In genomic region chr5:137031076-137032032, GRCm38 (mm10) we compare ENCODE assay signal across 7 mouse cellular contexts. TPM values are rescaled to one million over a fixed set of nuclear protein-coding genes. Genes with fewer than 3 reads are reported as not detected.
DNase-seq lines count a peak whose midpoint lies in the region; ATAC-seq and TF ChIP-seq lines count a peak whose summit lies in the region.

No protein-coding gene starts in this region.

- H3K4me2 ChIP-seq in embryonic facial prominence, embryonic 13.5 days = peak overlapping the region; percentile 99
- H3K4me2 ChIP-seq in hindbrain, postnatal 0 days (ENCODE audit: low read depth, low read length) = peak overlapping the region; percentile 86
- H3K4me2 ChIP-seq in lung, embryonic 16.5 days (ENCODE audit: low read depth, low read length) = peak overlapping the region; percentile 85

- peaks cover 73% of the 10 kb centered on the region for H3K27me3 ChIP-seq in embryonic facial prominence, embryonic 13.5 days
- H3K27me3 ChIP-seq in hindbrain, postnatal 0 days (ENCODE audit: insufficient read depth, low read length) = peaks cover 18% of the 10 kb centered on the region; the same call in 1 of the 2 replicates
- H3K27me3 ChIP-seq in lung, embryonic 16.5 days (ENCODE audit: control insufficient read depth, insufficient read depth, low read depth, low read length) = peaks cover 57% of the 10 kb centered on the region
- H3K27me3 ChIP-seq in testis, adult 2 months (ENCODE audit: control insufficient read depth, insufficient read depth, low read length) = 0 out of 2 replicates have a peak, but pooled peaks cover 2% of the 10 kb centered on the region

- H3K9me3 ChIP-seq in embryonic facial prominence, embryonic 13.5 days = no peaks in the 10 kb centered on the region
- no peaks in the 10 kb centered on the region for H3K9me3 ChIP-seq in hindbrain, postnatal 0 days (ENCODE audit: low read length)
- H3K9me3 ChIP-seq in lung, embryonic 16.5 days (ENCODE audit: control insufficient read depth, low read length) = no peaks in the 10 kb centered on the region

- no peak for TF ChIP-seq POLR2A in testis, adult 2 months (IDR thresholded peaks at IDR 0.05; ENCODE audit: control insufficient read depth, low read depth, low read length)

- peak overlapping the region; percentile 49 for H3K4me3 ChIP-seq in embryonic facial prominence, embryonic 13.5 days
- peak overlapping the region; percentile 51 for H3K4me3 ChIP-seq in hindbrain, postnatal 0 days (ENCODE audit: low read length)
- H3K4me3 ChIP-seq in lung, embryonic 16.5 days (ENCODE audit: low read length) = peak overlapping the region; percentile 43
- peak overlapping the region; percentile 17 for H3K4me3 ChIP-seq in testis, adult 2 months (ENCODE audit: control insufficient read depth, low read depth, low read length)

- ATAC-seq in embryonic facial prominence, embryonic 13.5 days (ENCODE audit: insufficient number of reproducible peaks, insufficient read depth, low FRiP score, low TSS enrichment, low read depth) = no peak
- no peak for ATAC-seq in hindbrain, postnatal 0 days
- ATAC-seq in lung, embryonic 16.5 days (ENCODE audit: low read depth) = no peak

- no peak overlapping the region for H3K27ac ChIP-seq in embryonic facial prominence, embryonic 13.5 days
- H3K27ac ChIP-seq in hindbrain, postnatal 0 days = peak overlapping the region; percentile 91
- H3K27ac ChIP-seq in lung, embryonic 16.5 days (ENCODE audit: low read length) = no peak overlapping the region
- no peak overlapping the region for H3K27ac ChIP-seq in testis, adult 2 months (ENCODE audit: control insufficient read depth, insufficient read depth, low read depth, low read length)

- H3K36me3 ChIP-seq in embryonic facial prominence, embryonic 13.5 days = peaks cover 12% of the 10 kb centered on the region
- H3K36me3 ChIP-seq in hindbrain, postnatal 0 days (ENCODE audit: insufficient read depth, low read length) = 0 out of 2 replicates have a peak, but pooled peaks cover 2% of the 10 kb centered on the region
- peaks cover 9% of the 10 kb centered on the region; the same call in 1 of the 2 replicates for H3K36me3 ChIP-seq in lung, embryonic 16.5 days (ENCODE audit: control insufficient read depth, insufficient read depth, low read length)
- no peaks in the 10 kb centered on the region for H3K36me3 ChIP-seq in testis, adult 2 months (ENCODE audit: control insufficient read depth, insufficient read depth, low read length)

- peak; percentile 28 for DNase-seq in retina, postnatal 1 day
- DNase-seq in retina, embryonic 14.5 days (ENCODE audit: low spot score) = no peak
- peak; percentile 34 for DNase-seq in adrenal gland, adult 8-10 months
- DNase-seq in hindbrain, postnatal 0 days (ENCODE audit: low spot score) = no peak

- under 1% methylated on average over 78 of the region's 78 CpGs for WGBS in embryonic facial prominence, embryonic 13.5 days
- WGBS in hindbrain, postnatal 0 days = under 1% methylated on average over 77 of the region's 78 CpGs
- WGBS in lung, embryonic 16.5 days = under 1% methylated on average over 78 of the region's 78 CpGs

- peaks cover 39% of the 10 kb centered on the region for H3K4me1 ChIP-seq in embryonic facial prominence, embryonic 13.5 days
- H3K4me1 ChIP-seq in hindbrain, postnatal 0 days (ENCODE audit: insufficient read depth, low read length) = no peaks in the 10 kb centered on the region
- peaks cover 26% of the 10 kb centered on the region for H3K4me1 ChIP-seq in lung, embryonic 16.5 days (replicated peaks; ENCODE audit: control insufficient read depth, insufficient read depth, low read length)
- peaks cover 34% of the 10 kb centered on the region for H3K4me1 ChIP-seq in testis, adult 2 months (ENCODE audit: control insufficient read depth, insufficient read depth, low read length)

- H3K9ac ChIP-seq in embryonic facial prominence, embryonic 13.5 days = 0 out of 2 replicates have a peak overlapping the region, but pooled peaks have one; percentile 27
- H3K9ac ChIP-seq in hindbrain, postnatal 0 days (replicated peaks; ENCODE audit: low read length) = peak overlapping the region; percentile 74
- no peak overlapping the region for H3K9ac ChIP-seq in lung, embryonic 16.5 days (ENCODE audit: low read length)

- no peak for TF ChIP-seq CTCF in hindbrain, postnatal 0 days (IDR thresholded peaks at IDR 0.05; ENCODE audit: low read depth)
- TF ChIP-seq CTCF in testis, adult 2 months (IDR thresholded peaks at IDR 0.05; ENCODE audit: control insufficient read depth, insufficient read depth, insufficient replicate concordance, low read depth, low read length) = no peak

RNA-seq across cellular contexts. Expression of gene Vgf, which starts 5.2 kb away (rescaled TPM):
- 10 to 100 TPM in 2 of 4 experiments, 1 to 10 TPM in 2; 4.4 to 20.9 (median 9.9) TPM for total RNA-seq in adrenal gland, adult 8-10 months (2022)
- polyA plus RNA-seq in embryonic facial prominence, embryonic 13.5 days (2015; fragmentation: Nextera tagmentation; extraction: Ambion mirVana) = 0.12 and 0.13 TPM in 2 replicates
- 136 and 137 TPM in 2 replicates for total RNA-seq in hindbrain, postnatal 0 days (2014; rRNA removed)
- polyA plus RNA-seq in hindbrain, postnatal 0 days (2015; fragmentation: Nextera tagmentation; extraction: Ambion mirVana) = 43.2 and 45.9 TPM in 2 replicates
- 0.13 TPM in 1 of 2 replicates, not detected in the other for polyA plus RNA-seq in lung, embryonic 16.5 days (2015; fragmentation: Nextera tagmentation; extraction: Ambion mirVana)
- polyA plus RNA-seq in testis, adult 2 months (2012; rRNA removed) = 0.84 and 1.9 TPM in 2 replicates

RNA-seq across cellular contexts. Expression of gene Ap1s1, which starts 14.6 kb away (rescaled TPM):
- 100 to 1,000 TPM; 104 to 120 (median 106) TPM for total RNA-seq in adrenal gland, adult 8-10 months (2022)
- 187 TPM in 2 replicates for polyA plus RNA-seq in embryonic facial prominence, embryonic 13.5 days (2015; fragmentation: Nextera tagmentation; extraction: Ambion mirVana)
- total RNA-seq in hindbrain, postnatal 0 days (2014; rRNA removed) = 122 and 123 TPM in 2 replicates
- polyA plus RNA-seq in hindbrain, postnatal 0 days (2015; fragmentation: Nextera tagmentation; extraction: Ambion mirVana) = 226 and 230 TPM in 2 replicates
- polyA plus RNA-seq in lung, embryonic 16.5 days (2015; fragmentation: Nextera tagmentation; extraction: Ambion mirVana) = 191 and 206 TPM in 2 replicates
- 15.4 and 16.6 TPM in 2 replicates for polyA plus RNA-seq in testis, adult 2 months (2012; rRNA removed)

RNA-seq across cellular contexts. Expression of gene Serpine1, which starts 40.7 kb away (rescaled TPM):
- total RNA-seq in adrenal gland, adult 8-10 months (2022) = 1 to 10 TPM; 2.7 to 9.5 (median 6.5) TPM
- 0.22 and 0.35 TPM in 2 replicates for polyA plus RNA-seq in embryonic facial prominence, embryonic 13.5 days (2015; fragmentation: Nextera tagmentation; extraction: Ambion mirVana)
- 3.0 and 3.5 TPM in 2 replicates for total RNA-seq in hindbrain, postnatal 0 days (2014; rRNA removed)
- polyA plus RNA-seq in hindbrain, postnatal 0 days (2015; fragmentation: Nextera tagmentation; extraction: Ambion mirVana) = 0.10 and 0.25 TPM in 2 replicates
- polyA plus RNA-seq in lung, embryonic 16.5 days (2015; fragmentation: Nextera tagmentation; extraction: Ambion mirVana) = 0.93 and 1.1 TPM in 2 replicates
- polyA plus RNA-seq in testis, adult 2 months (2012; rRNA removed) = 0.72 and 0.88 TPM in 2 replicates

RNA-seq across cellular contexts. Expression of gene Znhit1, which starts 43.5 kb away (rescaled TPM):
- total RNA-seq in adrenal gland, adult 8-10 months (2022) = 10 to 100 TPM; 77.8 to 96.8 (median 83.5) TPM
- 117 and 124 TPM in 2 replicates for polyA plus RNA-seq in embryonic facial prominence, embryonic 13.5 days (2015; fragmentation: Nextera tagmentation; extraction: Ambion mirVana)
- 68.1 and 84.1 TPM in 2 replicates for total RNA-seq in hindbrain, postnatal 0 days (2014; rRNA removed)
- 140 and 143 TPM in 2 replicates for polyA plus RNA-seq in hindbrain, postnatal 0 days (2015; fragmentation: Nextera tagmentation; extraction: Ambion mirVana)
- 113 and 115 TPM in 2 replicates for polyA plus RNA-seq in lung, embryonic 16.5 days (2015; fragmentation: Nextera tagmentation; extraction: Ambion mirVana)
- polyA plus RNA-seq in testis, adult 2 months (2012; rRNA removed) = 308 and 386 TPM in 2 replicates

RNA-seq across cellular contexts. Expression of gene Plod3, which starts 44.5 kb away (rescaled TPM):
- 10 to 100 TPM; 68.6 to 74.5 (median 72.1) TPM for total RNA-seq in adrenal gland, adult 8-10 months (2022)
- polyA plus RNA-seq in embryonic facial prominence, embryonic 13.5 days (2015; fragmentation: Nextera tagmentation; extraction: Ambion mirVana) = 49.0 and 62.4 TPM in 2 replicates
- 58.8 and 63.5 TPM in 2 replicates for total RNA-seq in hindbrain, postnatal 0 days (2014; rRNA removed)
- polyA plus RNA-seq in hindbrain, postnatal 0 days (2015; fragmentation: Nextera tagmentation; extraction: Ambion mirVana) = 25.2 and 28.7 TPM in 2 replicates
- 56.1 and 63.0 TPM in 2 replicates for polyA plus RNA-seq in lung, embryonic 16.5 days (2015; fragmentation: Nextera tagmentation; extraction: Ambion mirVana)
- 15.3 and 16.3 TPM in 2 replicates for polyA plus RNA-seq in testis, adult 2 months (2012; rRNA removed)

Comparison
In these comparisons a context has a peak if more than half of its experiments do, and no peak if none do; other contexts are left out.
1. DNase-seq: peak in retina, postnatal 1 day (single experiment) and adrenal gland, adult 8-10 months (single experiment); none in retina, embryonic 14.5 days (single experiment) and hindbrain, postnatal 0 days (single experiment).
2. RNA of gene Vgf, which starts 5.2 kb away (polyA plus RNA-seq): 43.2 to 45.9 TPM in hindbrain, postnatal 0 days; 0.84 to 1.9 TPM in testis, adult 2 months, 0.12 to 0.13 TPM in embryonic facial prominence, embryonic 13.5 days and 0.13 TPM in lung, embryonic 16.5 days; every median in the first group is over 10 times any median in the second.
3. RNA of gene Ap1s1, which starts 14.6 kb away (polyA plus RNA-seq): 226 to 230 TPM in hindbrain, postnatal 0 days, 191 to 206 TPM in lung, embryonic 16.5 days and 187 TPM in embryonic facial prominence, embryonic 13.5 days; 15.4 to 16.6 TPM in testis, adult 2 months; every median in the first group is over 10 times any median in the second.
4. Peak in every context shown above with its lines, with median percentiles within 50 percentile points of each other: H3K4me2 ChIP-seq and H3K4me3 ChIP-seq.